Mouse (Mus musculus): Measurements from ENCODE around the gene Hoxb7.

DNA sequence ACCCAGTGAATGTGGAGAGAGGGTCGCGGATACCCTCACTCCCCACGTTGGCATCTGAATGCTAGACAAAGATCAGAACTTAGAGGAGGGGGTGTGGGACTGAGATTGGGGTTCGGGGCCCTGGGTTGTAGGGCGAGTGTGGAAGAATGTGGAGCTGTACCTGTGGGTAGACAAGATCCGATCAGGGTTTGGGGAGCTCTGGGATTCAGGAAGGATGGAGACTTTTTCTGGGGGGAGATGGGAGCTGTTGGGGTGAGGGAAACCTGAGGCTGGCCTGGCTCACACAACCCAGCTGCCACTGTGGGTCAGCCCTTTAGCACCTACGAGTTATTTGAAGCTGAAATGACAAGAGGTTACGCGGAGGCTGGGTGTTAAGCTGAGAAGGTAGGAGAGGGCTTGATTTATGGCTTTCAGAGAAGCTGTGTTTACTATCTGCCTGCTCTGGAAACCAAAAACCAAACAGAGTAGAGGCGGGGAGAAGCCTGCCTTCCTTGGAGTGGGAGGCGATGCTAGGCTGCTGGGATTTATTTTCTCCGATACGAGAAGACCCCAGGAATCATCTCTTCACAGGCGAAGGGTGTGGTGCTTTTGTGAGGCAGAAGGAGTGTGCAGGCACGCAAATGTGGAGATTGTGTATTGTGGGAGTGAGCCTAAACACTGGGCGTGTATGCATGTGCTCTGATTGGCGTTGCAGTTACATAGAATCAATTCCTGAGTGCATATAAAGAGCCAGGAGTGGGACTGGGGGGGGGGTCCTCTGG, 47.0 kb downstream of the Hoxb7 start:
- TF ChIP-seq ZC3H11A (IDR thresholded peaks at IDR 0.05; ENCODE audit: borderline replicate concordance, low read depth, low read length) (no peak), ZNF384 (IDR thresholded peaks at IDR 0.05; ENCODE audit: low read depth, low read length) (no peak), HCFC1 (IDR thresholded peaks at IDR 0.05; ENCODE audit: borderline replicate concordance, insufficient read depth, low read length) (no peak)
